Mouse (Mus musculus): ENCODE data around the gene Tigar.

The Tigar gene

GRCm38 (mm10) chr6:127147665-127148064 is 38.3 kb upstream of the Tigar start:
- no peak for TF ChIP-seq GATA4 (IDR thresholded peaks at IDR 0.05; ENCODE audit: insufficient replicate concordance, low read length)

- TF ChIP-seq GATA4 (IDR thresholded peaks at IDR 0.05; ENCODE audit: insufficient replicate concordance, low read length), result no peak
Observed at GRCm38 (mm10) chr6:127146322-127146947, 37.1 kb upstream of the Tigar start.

- TF ChIP-seq GATA4 (IDR thresholded peaks at IDR 0.05; ENCODE audit: insufficient replicate concordance, low read length), result peak; percentile 39; the same call in 1 of the 2 replicates
Observed at GRCm38 (mm10) chr6:127145464-127146190, 36.3 kb upstream of the Tigar start.

- TF ChIP-seq GATA4 (IDR thresholded peaks at IDR 0.05; ENCODE audit: insufficient replicate concordance, low read length), result no peak
Observed at GRCm38 (mm10) chr6:127143576-127144288, 34.4 kb upstream of the Tigar start.

- TF ChIP-seq GATA4 (IDR thresholded peaks at IDR 0.05; ENCODE audit: insufficient replicate concordance, low read length), result no peak
Observed at GRCm38 (mm10) chr6:127143124-127143520, 33.8 kb upstream of the Tigar start.

- TF ChIP-seq GATA4 (IDR thresholded peaks at IDR 0.05; ENCODE audit: insufficient replicate concordance, low read length), result no peak
Observed at GRCm38 (mm10) chr6:127142154-127143123, 33.1 kb upstream of the Tigar start.

GRCm38 (mm10) chr6:127138962-127139361 is 29.6 kb upstream of the Tigar start:
- no peak for TF ChIP-seq GATA4 (IDR thresholded peaks at IDR 0.05; ENCODE audit: insufficient replicate concordance, low read length)

- TF ChIP-seq GATA4 (IDR thresholded peaks at IDR 0.05; ENCODE audit: insufficient replicate concordance, low read length), result no peak
Observed at GRCm38 (mm10) chr6:127133433-127134245, 24.3 kb upstream of the Tigar start.

GRCm38 (mm10) chr6:127132719-127133118 is 23.4 kb upstream of the Tigar start:
- TF ChIP-seq GATA4 (IDR thresholded peaks at IDR 0.05; ENCODE audit: insufficient replicate concordance, low read length), result no peak

- TF ChIP-seq GATA4 (IDR thresholded peaks at IDR 0.05; ENCODE audit: insufficient replicate concordance, low read length), result no peak
Observed at GRCm38 (mm10) chr6:127131946-127132345, 22.6 kb upstream of the Tigar start.

GRCm38 (mm10) chr6:127130377-127130776 is 21.0 kb upstream of the Tigar start:
- TF ChIP-seq GATA4 (IDR thresholded peaks at IDR 0.05; ENCODE audit: insufficient replicate concordance, low read length), result no peak

GRCm38 (mm10) chr6:127129659-127130058 is 20.3 kb upstream of the Tigar start:
- no peak for TF ChIP-seq GATA4 (IDR thresholded peaks at IDR 0.05; ENCODE audit: insufficient replicate concordance, low read length)

- no peak for TF ChIP-seq GATA4 (IDR thresholded peaks at IDR 0.05; ENCODE audit: insufficient replicate concordance, low read length)
Observed at GRCm38 (mm10) chr6:127123506-127123905, 14.1 kb upstream of the Tigar start.

- TF ChIP-seq GATA4 (IDR thresholded peaks at IDR 0.05; ENCODE audit: insufficient replicate concordance, low read length), result no peak
Observed at GRCm38 (mm10) chr6:127122996-127123395, 13.6 kb upstream of the Tigar start.
